Mouse (Mus musculus): Measurements from ENCODE around the gene Rbks. TPM values are rescaled to one million over a fixed set of nuclear protein-coding genes. Genes with fewer than 3 reads are reported as not detected.

The Rbks gene
- total and polyA plus RNA-seq, 3 experiments, result 8.3 to 22.0 (median 15.7) TPM

DNA sequence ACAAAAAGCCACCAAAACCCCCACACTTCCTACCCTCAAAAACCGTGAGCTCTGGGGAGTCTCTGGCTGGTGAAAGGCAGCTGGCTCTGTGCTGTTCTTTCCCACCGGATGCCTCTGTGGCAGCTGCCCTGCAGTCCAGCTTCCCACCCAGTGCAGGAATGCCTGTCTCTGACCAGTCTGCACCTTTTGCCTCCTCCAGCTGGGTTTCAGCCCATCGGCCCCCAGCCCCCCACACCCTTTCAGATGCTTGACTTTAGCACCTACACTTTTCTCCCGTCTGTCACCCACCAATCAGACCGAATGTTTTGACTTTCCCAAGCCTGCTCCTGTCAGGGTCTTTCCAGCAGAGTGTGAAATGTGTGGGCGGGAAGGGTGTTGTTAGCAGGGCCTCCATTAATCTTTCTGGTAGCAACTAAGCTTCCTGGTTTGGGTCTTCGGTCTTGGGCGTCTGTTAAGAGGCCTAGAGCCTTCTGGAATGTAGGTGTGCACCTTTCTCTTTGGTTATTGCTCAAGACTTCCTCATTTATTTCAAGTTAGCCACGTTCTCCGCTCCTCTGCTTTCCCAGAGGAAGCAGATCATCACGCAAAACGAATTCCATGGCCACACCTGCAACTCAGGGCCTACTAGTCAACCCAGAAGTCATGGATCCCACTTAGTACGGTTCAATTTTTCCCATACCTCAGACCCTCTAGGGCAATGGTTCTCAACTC, 86.9 kb downstream of the Rbks start:
- H3K36me3 ChIP-seq (replicated peaks), result peaks cover 42% of the 10 kb centered on the region
- DNase-seq (ENCODE audit: low spot score) (no peak), ATAC-seq (ENCODE audit: extremely low read depth, insufficient number of reproducible peaks, low FRiP score, poor library complexity, severe bottlenecking) (no peak)
- no peaks in the 10 kb centered on the region for H3K9me3 ChIP-seq (replicated peaks)
- H3K27me3 ChIP-seq (ENCODE audit: insufficient read depth, low read length), result no peaks in the 10 kb centered on the region
- H3K4me1 ChIP-seq (ENCODE audit: insufficient read depth, low read depth, low read length), result peaks cover 22% of the 10 kb centered on the region
- no peak overlapping the region for H3K4me3 ChIP-seq (ENCODE audit: low read depth, low read length)
- TF ChIP-seq GATA2 (IDR thresholded peaks at IDR 0.05; ENCODE audit: borderline replicate concordance, low read depth, low read length) (no peak), TAL1 (conservative IDR thresholded peaks at IDR 0.05; ENCODE audit: low read depth, low read length) (no peak), GATA1 (IDR thresholded peaks at IDR 0.05; ENCODE audit: borderline replicate concordance, low read length) (no peak), POLR2AphosphoS5 (IDR thresholded peaks at IDR 0.05; ENCODE audit: insufficient replicate concordance, low read depth, low read length) (no peak), CTCF (IDR thresholded peaks at IDR 0.05; ENCODE audit: low read depth, low read length) (no peak)

DNA sequence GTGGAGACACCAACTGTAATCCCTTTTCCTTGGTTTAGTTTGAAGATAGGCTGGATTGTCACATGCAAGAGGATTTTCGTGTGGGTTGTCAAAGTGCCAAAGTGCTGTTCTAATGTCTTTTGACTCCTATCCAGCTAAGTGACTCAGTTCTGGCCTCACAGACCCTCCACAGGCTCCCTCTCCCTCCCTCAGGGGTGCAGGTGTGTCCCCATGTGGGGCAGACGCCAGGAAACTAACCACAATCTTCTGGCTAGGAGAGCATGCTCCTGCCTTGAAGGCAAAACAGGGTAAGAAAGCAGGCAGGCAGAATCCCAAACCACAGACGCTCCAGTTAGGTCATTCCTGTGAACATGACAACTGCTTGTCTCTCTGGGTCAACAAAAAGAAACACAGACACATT, 91.3 kb downstream of the Rbks start:
- Histone ChIP-seq H3K4me1 (ENCODE audit: insufficient read depth, low read depth, low read length) (peaks cover 26% of the 10 kb centered on the region), H3K36me3 (replicated peaks) (peaks cover 40% of the 10 kb centered on the region), H3K4me3 (ENCODE audit: low read depth, low read length) (no peak overlapping the region), H3K27me3 (ENCODE audit: insufficient read depth, low read length) (no peaks in the 10 kb centered on the region), H3K9me3 (replicated peaks) (no peaks in the 10 kb centered on the region)
- DNase-seq (ENCODE audit: low spot score), result no peak
- TF ChIP-seq GATA1 (IDR thresholded peaks at IDR 0.05; ENCODE audit: borderline replicate concordance, low read length) (no peak), CTCF (IDR thresholded peaks at IDR 0.05; ENCODE audit: low read depth, low read length) (no peak), GATA2 (IDR thresholded peaks at IDR 0.05; ENCODE audit: borderline replicate concordance, low read depth, low read length) (no peak), POLR2AphosphoS5 (IDR thresholded peaks at IDR 0.05; ENCODE audit: insufficient replicate concordance, low read depth, low read length) (no peak), TAL1 (conservative IDR thresholded peaks at IDR 0.05; ENCODE audit: low read depth, low read length) (no peak)
- ATAC-seq (ENCODE audit: extremely low read depth, insufficient number of reproducible peaks, low FRiP score, poor library complexity, severe bottlenecking), result no peak

DNA sequence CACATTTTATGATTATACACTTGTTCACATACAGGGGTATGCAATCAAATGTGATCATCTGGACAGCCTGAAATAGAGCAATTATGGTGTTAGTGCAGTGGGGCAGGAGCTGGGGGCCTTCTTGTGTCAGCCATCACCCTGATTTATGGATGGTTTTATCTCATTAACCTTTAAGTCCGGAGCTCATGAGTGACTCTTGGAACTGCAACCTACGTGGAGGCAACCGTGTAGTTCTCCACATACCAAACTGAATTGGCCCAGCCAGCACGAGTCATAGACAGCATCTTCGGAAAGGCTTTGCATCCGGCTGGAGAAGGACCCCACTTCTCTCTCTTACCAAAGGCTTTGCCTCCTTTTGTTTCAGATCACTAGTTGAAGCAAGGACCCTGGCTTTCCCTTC, 93.7 kb downstream of the Rbks start:
- DNase-seq (ENCODE audit: low spot score) (no peak), ATAC-seq (ENCODE audit: extremely low read depth, insufficient number of reproducible peaks, low FRiP score, poor library complexity, severe bottlenecking) (no peak)
- H3K27me3 ChIP-seq (ENCODE audit: insufficient read depth, low read length), result no peaks in the 10 kb centered on the region
- no peak overlapping the region for H3K4me3 ChIP-seq (ENCODE audit: low read depth, low read length)
- H3K36me3 ChIP-seq (replicated peaks), result peaks cover 44% of the 10 kb centered on the region
- H3K9me3 ChIP-seq (replicated peaks), result no peaks in the 10 kb centered on the region
- peaks cover 30% of the 10 kb centered on the region for H3K4me1 ChIP-seq (ENCODE audit: insufficient read depth, low read depth, low read length)
- TF ChIP-seq GATA2 (IDR thresholded peaks at IDR 0.05; ENCODE audit: borderline replicate concordance, low read depth, low read length) (no peak), CTCF (IDR thresholded peaks at IDR 0.05; ENCODE audit: low read depth, low read length) (no peak), POLR2AphosphoS5 (IDR thresholded peaks at IDR 0.05; ENCODE audit: insufficient replicate concordance, low read depth, low read length) (no peak), GATA1 (IDR thresholded peaks at IDR 0.05; ENCODE audit: borderline replicate concordance, low read length) (no peak), TAL1 (conservative IDR thresholded peaks at IDR 0.05; ENCODE audit: low read depth, low read length) (no peak)

DNA sequence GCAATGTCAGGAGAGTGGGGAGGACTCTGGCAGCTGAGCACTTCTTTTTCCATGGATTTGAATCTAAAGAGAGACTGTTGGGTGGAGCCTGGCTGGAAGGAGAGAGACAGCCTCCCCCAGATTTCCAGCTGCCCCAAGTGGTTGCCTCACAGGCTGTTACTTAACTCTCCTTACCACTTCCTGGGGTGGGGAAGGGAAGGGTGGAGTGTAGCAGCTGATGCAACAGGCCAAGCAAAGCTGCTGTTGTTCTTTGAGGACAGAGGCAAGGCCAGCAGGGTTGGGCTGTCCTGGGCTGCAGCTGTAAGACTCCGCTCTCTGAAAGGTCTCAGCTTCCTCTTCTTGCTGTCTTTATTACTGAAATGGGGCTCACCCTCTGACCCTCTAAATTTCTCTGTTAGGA, 95.0 kb downstream of the Rbks start:
- peaks cover 30% of the 10 kb centered on the region for H3K4me1 ChIP-seq (ENCODE audit: insufficient read depth, low read depth, low read length)
- peaks cover 38% of the 10 kb centered on the region for H3K36me3 ChIP-seq (replicated peaks)
- H3K9me3 ChIP-seq (replicated peaks), result no peaks in the 10 kb centered on the region
- ATAC-seq (ENCODE audit: extremely low read depth, insufficient number of reproducible peaks, low FRiP score, poor library complexity, severe bottlenecking) (peak; percentile 60), DNase-seq (ENCODE audit: low spot score) (peak; percentile 68)
- no peak for TF ChIP-seq GATA2 (IDR thresholded peaks at IDR 0.05; ENCODE audit: borderline replicate concordance, low read depth, low read length)
- no peak for TF ChIP-seq GATA1 (IDR thresholded peaks at IDR 0.05; ENCODE audit: borderline replicate concordance, low read length)
- no peak for TF ChIP-seq CTCF (IDR thresholded peaks at IDR 0.05; ENCODE audit: low read depth, low read length)
- no peak for TF ChIP-seq POLR2AphosphoS5 (IDR thresholded peaks at IDR 0.05; ENCODE audit: insufficient replicate concordance, low read depth, low read length)
- no peak for TF ChIP-seq TAL1 (conservative IDR thresholded peaks at IDR 0.05; ENCODE audit: low read depth, low read length)
- no peaks in the 10 kb centered on the region for H3K27me3 ChIP-seq (ENCODE audit: insufficient read depth, low read length)
- peak overlapping the region; percentile 34; the same call in 1 of the 2 replicates for H3K4me3 ChIP-seq (ENCODE audit: low read depth, low read length)

DNA sequence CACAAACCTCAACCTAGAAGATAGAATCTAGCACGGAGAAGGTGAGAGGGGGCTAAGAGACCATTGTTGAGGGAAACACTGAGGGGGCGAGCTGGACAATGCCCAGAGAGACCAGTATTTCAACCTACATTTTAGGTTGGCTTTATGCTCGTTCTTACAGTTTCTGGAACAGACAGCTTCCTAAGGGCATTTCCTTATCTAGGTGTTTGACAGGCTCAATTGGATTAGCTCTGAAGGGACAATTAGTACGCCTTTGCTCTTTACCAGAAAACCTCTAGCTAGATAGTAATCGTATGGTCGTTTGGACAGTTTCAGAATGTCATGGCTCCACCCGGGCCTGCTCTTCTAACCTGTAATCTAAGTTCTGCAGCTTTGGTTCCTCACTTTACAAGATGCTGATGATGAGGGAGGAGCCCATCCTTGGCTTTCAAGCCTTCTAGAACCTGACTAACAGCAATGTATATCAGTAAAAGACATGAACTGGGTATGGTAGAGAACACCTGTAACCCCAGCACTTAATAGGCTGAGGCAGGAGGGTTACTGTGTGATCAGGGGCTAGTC, 96.2 kb downstream of the Rbks start:
- TF ChIP-seq CTCF (IDR thresholded peaks at IDR 0.05; ENCODE audit: low read depth, low read length), result no peak
- TF ChIP-seq POLR2AphosphoS5 (IDR thresholded peaks at IDR 0.05; ENCODE audit: insufficient replicate concordance, low read depth, low read length), result no peak
- no peak for TF ChIP-seq GATA1 (IDR thresholded peaks at IDR 0.05; ENCODE audit: borderline replicate concordance, low read length)
- no peak for TF ChIP-seq TAL1 (conservative IDR thresholded peaks at IDR 0.05; ENCODE audit: low read depth, low read length)
- TF ChIP-seq GATA2 (IDR thresholded peaks at IDR 0.05; ENCODE audit: borderline replicate concordance, low read depth, low read length), result no peak
- Histone ChIP-seq H3K4me1 (ENCODE audit: insufficient read depth, low read depth, low read length) (peaks cover 42% of the 10 kb centered on the region), H3K36me3 (replicated peaks) (peaks cover 32% of the 10 kb centered on the region), H3K27me3 (ENCODE audit: insufficient read depth, low read length) (no peaks in the 10 kb centered on the region; the same call in 1 of the 2 replicates), H3K4me3 (ENCODE audit: low read depth, low read length) (no peak overlapping the region), H3K9me3 (replicated peaks) (no peaks in the 10 kb centered on the region)
- DNase-seq (ENCODE audit: low spot score) (no peak), ATAC-seq (ENCODE audit: extremely low read depth, insufficient number of reproducible peaks, low FRiP score, poor library complexity, severe bottlenecking) (no peak)

DNA sequence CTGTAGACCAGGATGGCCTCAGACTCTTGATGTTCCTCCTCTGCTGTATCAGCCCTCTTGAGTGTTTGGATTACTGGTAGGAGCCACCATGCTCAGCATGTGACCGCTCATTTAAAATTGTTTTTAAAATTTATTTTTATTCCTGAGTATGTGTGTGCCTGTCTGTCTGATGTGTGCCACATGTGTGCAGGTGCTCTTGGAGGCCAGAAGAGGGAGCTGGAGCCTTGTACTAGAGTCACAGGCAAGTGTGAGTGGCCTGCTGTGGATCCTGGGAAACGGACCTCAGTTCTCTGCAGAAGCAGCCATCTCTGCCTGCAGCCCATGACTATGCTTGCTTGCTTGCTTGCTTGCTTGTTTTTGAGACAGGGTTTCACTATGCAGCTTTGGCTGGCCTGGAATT, 98.3 kb downstream of the Rbks start:
- TF ChIP-seq GATA2 (IDR thresholded peaks at IDR 0.05; ENCODE audit: borderline replicate concordance, low read depth, low read length) (no peak), POLR2AphosphoS5 (IDR thresholded peaks at IDR 0.05; ENCODE audit: insufficient replicate concordance, low read depth, low read length) (no peak), CTCF (IDR thresholded peaks at IDR 0.05; ENCODE audit: low read depth, low read length) (no peak), TAL1 (conservative IDR thresholded peaks at IDR 0.05; ENCODE audit: low read depth, low read length) (no peak), GATA1 (IDR thresholded peaks at IDR 0.05; ENCODE audit: borderline replicate concordance, low read length) (no peak)
- DNase-seq (ENCODE audit: low spot score) (no peak), ATAC-seq (ENCODE audit: extremely low read depth, insufficient number of reproducible peaks, low FRiP score, poor library complexity, severe bottlenecking) (no peak)
- Histone ChIP-seq H3K27me3 (ENCODE audit: insufficient read depth, low read length) (no peaks in the 10 kb centered on the region; the same call in 1 of the 2 replicates), H3K4me1 (ENCODE audit: insufficient read depth, low read depth, low read length) (peaks cover 47% of the 10 kb centered on the region), H3K36me3 (replicated peaks) (peaks cover 25% of the 10 kb centered on the region), H3K9me3 (replicated peaks) (no peaks in the 10 kb centered on the region), H3K4me3 (ENCODE audit: low read depth, low read length) (no peak overlapping the region)

Data from G1E (cell line).